Mouse (Mus musculus) CH12.LX (cell line): ENCODE data around the gene Bak1. TPM values are rescaled to one million over a fixed set of nuclear protein-coding genes. Genes with fewer than 3 reads are reported as not detected.

Experiments
- DNase-seq: peaks from one replicate; pipeline ENCODE4 v3.0.0-alpha.2; 2013; ENCODE audit errors: extremely low read depth
- H3K27ac ChIP-seq: 2 replicates; pipeline ENCODE4 v1.5.1; 2012; ENCODE audit warnings: low read depth, mild to moderate bottlenecking, control low read depth, moderate library complexity; ENCODE audit not compliant: insufficient read depth
- H3K27me3 ChIP-seq: replicated peaks from 2 replicates; pipeline ENCODE3; 2012; ENCODE audit warnings: inconsistent platforms
- H3K36me3 ChIP-seq, 2 experiments: replicated peaks in 1 of 2; 2 replicates each; pipeline versions ENCODE3 to v1.6.1; 2012; ENCODE audit warnings: inconsistent platforms in 1 of 2, low read length in 1 of 2, mild to moderate bottlenecking in 1 of 2, mixed read lengths in 1 of 2, moderate library complexity in 1 of 2; ENCODE audit not compliant: control insufficient read depth in 1 of 2, insufficient read depth in 1 of 2
- H3K4me1 ChIP-seq, 2 experiments: 2 replicates each; pipeline ENCODE4 v1.6.1; 2012; ENCODE audit warnings: inconsistent platforms in 1 of 2, moderate library complexity in 1 of 2; ENCODE audit not compliant: insufficient read depth in 2 of 2, control insufficient read depth in 1 of 2
- H3K4me2 ChIP-seq: 2 replicates; pipeline ENCODE4 v1.6.1; 2012; ENCODE audit warnings: low read depth, mild to moderate bottlenecking, control low read depth; ENCODE audit not compliant: poor library complexity, insufficient read depth, severe bottlenecking
- H3K4me3 ChIP-seq, 3 experiments: fragments of 150-350 bp in 1 of 3; sonication (generic) in 1 of 3; replicated peaks in 1 of 3; 2 replicates each; pipeline versions ENCODE3 to v1.5.1; 2011 to 2012; ENCODE audit warnings: low read depth in 2 of 3, low read length in 2 of 3, mild to moderate bottlenecking in 2 of 3, moderate library complexity in 2 of 3, control low read depth in 1 of 3, improper control_type of control experiment in 1 of 3, inconsistent platforms in 1 of 3, mixed read lengths in 1 of 3; ENCODE audit not compliant: poor library complexity in 1 of 3
- H3K79me2 ChIP-seq: replicated peaks from 2 replicates; pipeline ENCODE4 v1.6.1; 2012; ENCODE audit warnings: mild to moderate bottlenecking, moderate library complexity; ENCODE audit not compliant: control insufficient read depth, poor library complexity, insufficient read depth, severe bottlenecking; ENCODE audit errors: extremely low read depth
- H3K9ac ChIP-seq: 2 replicates; pipeline ENCODE4 v1.6.1; 2012; ENCODE audit warnings: low read depth, mild to moderate bottlenecking, control low read depth, moderate library complexity; ENCODE audit not compliant: insufficient read depth
- H3K9me3 ChIP-seq: replicated peaks from 2 replicates; pipeline ENCODE3; 2012; ENCODE audit warnings: low read length, inconsistent platforms, mixed read lengths
- CHD2 ChIP-seq: IDR thresholded peaks from 2 replicates; pipeline ENCODE4 v1.6.1; 2011; ENCODE audit warnings: low read length, improper control_type of control experiment
- CTCF ChIP-seq, 2 experiments: IDR thresholded peaks in 1 of 2; conservative IDR thresholded peaks in 1 of 2; 2 replicates each; pipeline ENCODE4 v1.5.1; 2011 to 2012; ENCODE audit warnings: low read depth in 2 of 2, low read length in 2 of 2, improper control_type of control experiment in 1 of 2, inconsistent platforms in 1 of 2, mild to moderate bottlenecking in 1 of 2, moderate library complexity in 1 of 2
- E2F4 ChIP-seq: IDR thresholded peaks from 2 replicates; pipeline ENCODE4 v1.6.1; 2011; ENCODE audit warnings: low read depth, low read length, improper control_type of control experiment; ENCODE audit not compliant: insufficient replicate concordance
- ELF1 ChIP-seq: IDR thresholded peaks from 2 replicates; pipeline ENCODE4 v1.6.1; 2014; ENCODE audit warnings: low read depth, mild to moderate bottlenecking, inconsistent platforms, low read length, improper control_type of control experiment
- EP300 ChIP-seq: IDR thresholded peaks from 2 replicates; pipeline ENCODE4 v1.6.1; 2011; ENCODE audit warnings: low read length, improper control_type of control experiment
- JUN ChIP-seq: IDR thresholded peaks from 2 replicates; pipeline ENCODE4 v1.6.1; 2011; ENCODE audit warnings: low read depth, mild to moderate bottlenecking, low read length, improper control_type of control experiment, moderate library complexity; ENCODE audit not compliant: insufficient read depth
- MAFK ChIP-seq: IDR thresholded peaks from 2 replicates; pipeline ENCODE4 v1.6.1; 2011; ENCODE audit warnings: low read length, improper control_type of control experiment; ENCODE audit not compliant: insufficient replicate concordance
- MAX ChIP-seq: IDR thresholded peaks from 2 replicates; pipeline ENCODE4 v1.6.1; 2011; ENCODE audit warnings: low read length, improper control_type of control experiment
- MAZ ChIP-seq: IDR thresholded peaks from 2 replicates; pipeline ENCODE4 v1.6.1; 2012; ENCODE audit warnings: low read depth, mild to moderate bottlenecking, inconsistent platforms, low read length, improper control_type of control experiment, moderate library complexity
- MEF2A ChIP-seq: IDR thresholded peaks from 2 replicates; pipeline ENCODE4 v1.6.1; 2014; ENCODE audit warnings: low read depth, mild to moderate bottlenecking, inconsistent platforms, low read length, improper control_type of control experiment, borderline replicate concordance
- MXI1 ChIP-seq: IDR thresholded peaks from 2 replicates; pipeline ENCODE4 v1.6.1; 2011; ENCODE audit warnings: mild to moderate bottlenecking, low read depth, low read length, improper control_type of control experiment
- MYC ChIP-seq: IDR thresholded peaks from 2 replicates; pipeline ENCODE4 v1.6.1; 2011; ENCODE audit warnings: low read depth, mild to moderate bottlenecking, improper control_type of control experiment, low read length
- NELFE ChIP-seq: IDR thresholded peaks from 2 replicates; pipeline ENCODE4 v1.6.1; 2011; ENCODE audit warnings: low read depth, low read length, improper control_type of control experiment
- PAX5 ChIP-seq: IDR thresholded peaks from 2 replicates; pipeline ENCODE4 v1.6.1; 2012; ENCODE audit warnings: low read length, inconsistent platforms, mixed read lengths
- POLR2AphosphoS2 ChIP-seq: IDR thresholded peaks from 2 replicates; pipeline ENCODE4 v1.6.1; 2011; ENCODE audit warnings: low read depth, low read length, improper control_type of control experiment
- RAD21 ChIP-seq: IDR thresholded peaks from 2 replicates; pipeline ENCODE4 v1.6.1; 2011; ENCODE audit warnings: low read depth, mild to moderate bottlenecking, low read length, improper control_type of control experiment, moderate library complexity
- RCOR1 ChIP-seq: conservative IDR thresholded peaks from 2 replicates; pipeline ENCODE4 v1.6.1; 2012; ENCODE audit warnings: low read depth, mild to moderate bottlenecking, inconsistent platforms, low read length, improper control_type of control experiment
- SMC3 ChIP-seq: IDR thresholded peaks from 2 replicates; pipeline ENCODE4 v1.6.1; 2011; ENCODE audit warnings: low read depth, low read length, improper control_type of control experiment
- TCF12 ChIP-seq: IDR thresholded peaks from 2 replicates; pipeline ENCODE4 v1.6.1; 2014; ENCODE audit warnings: low read depth, mild to moderate bottlenecking, inconsistent platforms, low read length, improper control_type of control experiment
- USF1 ChIP-seq: IDR thresholded peaks from 2 replicates; pipeline ENCODE4 v1.6.1; 2014; ENCODE audit warnings: low read depth, mild to moderate bottlenecking, inconsistent platforms, low read length, improper control_type of control experiment
- ZC3H11A ChIP-seq: IDR thresholded peaks from 2 replicates; pipeline ENCODE4 v1.6.1; 2012; ENCODE audit warnings: low read depth, mild to moderate bottlenecking, inconsistent platforms, low read length, improper control_type of control experiment
- ZKSCAN1 ChIP-seq: IDR thresholded peaks from 2 replicates; pipeline ENCODE4 v1.6.1; 2012; ENCODE audit warnings: low read depth, inconsistent platforms, low read length, improper control_type of control experiment, borderline replicate concordance
- dilution Hi-C: fragments of 300-500 bp; cut with MboI; formaldehyde crosslinking; loops from 2 replicates; pipeline ENCODE4 v1.14.3; 2020; ENCODE audit warnings: low sequenced_read_pairs; ENCODE audit not compliant: extremely low pct_unique_long_range_greater_than_20kb, extremely low pct_ligation_motif_present
- in situ Hi-C: fragments of 300-500 bp; cut with MboI; formaldehyde crosslinking; loops from 3 replicates; pipeline ENCODE4 v1.14.3; 2019; ENCODE audit warnings: low sequenced_read_pairs, low pct_ligation_motif_present, low pct_unique_long_range_greater_than_20kb, mixed read lengths
- polyA plus RNA-seq: library from polyadenylated mRNA; unstranded; fragments of >175 nt; gene quantifications from 2 replicates; pipeline ENCODE4 v1.2.1, GENCODE M21; 2012; ENCODE audit warnings: low read depth; ENCODE audit not compliant: insufficient read length
- total RNA-seq, 2 experiments: library from RNA; depleted of rRNA; stranded (reverse); fragments of 300-350 nt in 1 of 2; fragments of >200 nt in 1 of 2; gene quantifications; 2 replicates each; pipeline ENCODE4 v1.2.3; 2012 to 2014

Gene Bak1
- total and polyA plus RNA-seq, 3 experiments = 57.3 to 140 (median 61.8) TPM

- TF ChIP-seq MYC = no peak
- H3K4me1 ChIP-seq = peaks cover 6 to 45% of the 10 kb centered on the region in 2 experiments
- dilution Hi-C loops (no loop called here), in situ Hi-C loops (loop anchor here (5.0 to 25.0 kb wide), 2 partner anchors 69 to 464 kb away; partner anchors contain the start of gene Grm4)
- no peak overlapping the region for H3K27ac ChIP-seq
- DNase-seq = no peak
- no peaks in the 10 kb centered on the region for H3K79me2 ChIP-seq
- no peaks in the 10 kb centered on the region for H3K36me3 ChIP-seq
- H3K9me3 ChIP-seq = no peaks in the 10 kb centered on the region
- H3K4me2 ChIP-seq = no peak overlapping the region
- no peaks in the 10 kb centered on the region for H3K27me3 ChIP-seq
- H3K4me3 ChIP-seq = no peak overlapping the region
- H3K9ac ChIP-seq = no peak overlapping the region
These were observed 19.8 kb upstream of the Bak1 start for GRCm38 (mm10) chr17:27048445-27049239.

- in situ Hi-C loops (loop anchor here (5.0 to 25.0 kb wide), 2 partner anchors 69 to 464 kb away; partner anchors contain the start of gene Grm4), dilution Hi-C loops (no loop called here)
- H3K4me1 ChIP-seq = peaks cover 12 to 52% of the 10 kb centered on the region in 2 experiments
- H3K4me2 ChIP-seq = no peak overlapping the region
- DNase-seq = no peak
- no peaks in the 10 kb centered on the region for H3K79me2 ChIP-seq
- H3K9ac ChIP-seq = no peak overlapping the region
- H3K27me3 ChIP-seq = no peaks in the 10 kb centered on the region
- no peaks in the 10 kb centered on the region for H3K9me3 ChIP-seq
- H3K36me3 ChIP-seq = no peaks in the 10 kb centered on the region
- H3K27ac ChIP-seq = no peak overlapping the region
- no peak overlapping the region for H3K4me3 ChIP-seq
- TF ChIP-seq RAD21 (peak; percentile 10), JUN (no peak), PAX5 (no peak), TCF12 (no peak), CTCF (conservative IDR thresholded peaks at IDR 0.05 in 1 of 2, IDR thresholded peaks at IDR 0.05 in 1 of 2; ENCODE audit: low read depth in 2 of 2, low read length in 2 of 2) (peak; percentile 47 to 56)
These were observed 19.1 kb upstream of the Bak1 start for GRCm38 (mm10) chr17:27047762-27048444.

GRCm38 (mm10) chr17:27045164-27045563 lies 16.4 kb upstream of the Bak1 start:
- no peak overlapping the region for H3K4me3 ChIP-seq
- H3K27me3 ChIP-seq = no peaks in the 10 kb centered on the region
- peaks cover 23 to 56% of the 10 kb centered on the region in 2 experiments for H3K4me1 ChIP-seq
- no peak overlapping the region for H3K27ac ChIP-seq
- no peaks in the 10 kb centered on the region for H3K9me3 ChIP-seq
- no peaks in the 10 kb centered on the region for H3K36me3 ChIP-seq
- no peaks in the 10 kb centered on the region for H3K79me2 ChIP-seq
- in situ Hi-C loops (loop anchor here (5.0 to 25.0 kb wide), 2 partner anchors 72 to 467 kb away; partner anchors contain the start of gene Grm4), dilution Hi-C loops (no loop called here)
- TF ChIP-seq E2F4 (no peak), MAFK (no peak), MXI1 (no peak), NELFE (no peak), SMC3 (no peak), ZC3H11A (no peak), EP300 (no peak), CHD2 (no peak), ELF1 (no peak), PAX5 (no peak), ZKSCAN1 (no peak), POLR2AphosphoS2 (no peak), USF1 (no peak), RCOR1 (no peak), JUN (no peak), TCF12 (no peak), MEF2A (no peak), MAZ (no peak), MAX (no peak)
- H3K4me2 ChIP-seq = no peak overlapping the region
- no peak for DNase-seq
- H3K9ac ChIP-seq = no peak overlapping the region
